Mouse (Mus musculus) urinary bladder, adult 2 months (tissue): ENCODE data around the gene Nudt1. TPM values are rescaled to one million over a fixed set of nuclear protein-coding genes. Genes with fewer than 3 reads are reported as not detected.

Experiments
- DNase-seq: peaks from one replicate; pipeline ENCODE4 v3.0.0; 2022; ENCODE audit warnings: low spot score
- polyA plus RNA-seq: library from polyadenylated mRNA; depleted of rRNA; stranded (reverse); fragments of >200 nt; gene quantifications from 2 replicates; pipeline ENCODE4 v1.2.3, GENCODE M21; 2012; rRNA removed

The Nudt1 gene
- polyA plus RNA-seq, 1 experiment: 21.6 TPM

DNA sequence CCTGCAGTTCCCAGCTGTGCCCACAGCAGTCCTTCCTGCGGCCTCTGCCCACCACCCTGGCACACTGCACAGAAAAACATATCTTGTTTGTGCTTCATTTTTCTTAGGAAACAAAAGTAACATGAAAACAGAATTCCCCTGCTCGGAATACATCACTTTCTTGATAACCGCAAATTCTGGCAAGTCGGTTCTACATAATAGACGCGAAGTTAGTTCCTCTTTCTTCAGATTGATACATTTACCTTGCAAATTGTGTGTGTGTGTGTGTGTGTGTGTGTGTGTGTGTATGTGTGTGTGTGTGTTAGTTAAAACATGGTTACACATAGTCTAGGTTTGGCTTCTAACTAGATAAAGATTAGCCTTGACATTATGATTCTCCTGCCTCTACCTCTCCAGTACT is 61.2 kb downstream of the Nudt1 start:
- DNase-seq: no peak

DNA sequence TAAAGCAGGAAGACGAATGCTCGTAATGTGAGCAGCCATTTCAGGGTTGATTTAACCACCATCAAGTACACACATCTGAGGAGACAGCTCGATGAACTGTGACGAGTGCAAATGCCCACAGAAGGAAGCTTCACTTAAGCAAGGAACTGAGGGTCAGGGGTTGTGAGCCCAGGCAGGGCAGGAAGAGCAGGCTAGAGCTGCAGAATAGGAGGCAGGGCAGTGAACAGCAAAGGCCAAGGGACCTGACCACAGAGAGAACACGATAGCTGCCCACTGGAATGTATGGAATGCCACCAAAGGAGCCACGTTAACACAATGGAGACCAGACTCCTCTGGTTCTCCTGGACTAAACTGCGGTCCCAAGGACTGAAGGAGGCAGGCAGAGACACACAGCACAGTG is 62.1 kb downstream of the Nudt1 start:
- no peak for DNase-seq

DNA sequence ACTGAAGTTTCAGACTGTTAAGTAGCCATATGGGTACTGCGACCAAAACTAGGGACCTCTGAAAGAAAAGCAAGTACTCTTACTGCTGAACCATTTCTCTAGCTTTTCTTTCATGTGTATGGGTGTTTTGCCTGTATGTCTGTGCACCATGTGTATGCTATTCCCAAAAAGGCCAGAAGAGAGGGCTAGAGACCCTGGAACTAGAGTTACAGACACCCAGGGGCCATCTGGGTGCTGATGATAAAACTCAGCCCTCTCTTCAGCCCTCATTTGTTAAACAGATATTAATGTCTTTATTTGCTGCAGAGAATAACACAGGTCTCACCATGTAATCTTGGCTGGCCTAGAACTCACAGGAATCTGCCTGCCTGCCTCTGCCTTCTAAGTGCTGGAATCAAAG is 63.0 kb downstream of the Nudt1 start:
- no peak for DNase-seq

DNA sequence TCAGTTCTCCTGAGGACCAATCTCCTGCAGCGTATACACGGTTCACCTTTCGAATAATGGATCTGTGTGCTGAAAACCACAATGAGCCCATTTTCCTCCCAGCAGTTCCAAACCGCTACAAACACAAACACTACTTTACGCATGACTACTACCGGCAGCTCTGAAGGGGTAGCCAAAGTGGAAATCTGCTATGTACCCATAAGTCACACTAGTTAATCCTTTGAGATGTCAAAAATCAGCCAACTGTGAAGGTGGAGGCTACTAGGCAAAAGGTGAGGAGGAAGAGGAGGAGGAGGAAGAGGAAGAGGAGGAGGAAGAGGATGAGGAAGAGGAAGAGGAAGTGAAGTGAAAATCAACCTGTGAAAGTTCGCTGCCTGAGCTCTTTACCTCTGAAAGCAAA is 65.8 kb downstream of the Nudt1 start:
- DNase-seq: no peak

Other genes starting within 250 kb of the Nudt1 start
- 13.2 and 13.8 TPM in 2 replicates for gene Mad1l1, start 104 bp upstream of the Nudt1 start, polyA plus RNA-seq
- gene Mrm2, start 10.2 kb downstream of the Nudt1 start, polyA plus RNA-seq: 11.8 and 12.0 TPM in 2 replicates
- 18.6 and 19.4 TPM in 2 replicates for gene Snx8, start 67.6 kb downstream of the Nudt1 start, polyA plus RNA-seq
- gene Eif3b, start 97.7 kb downstream of the Nudt1 start, polyA plus RNA-seq: 98.8 and 135 TPM in 2 replicates
- gene Gm4869, start 124.0 kb downstream of the Nudt1 start, polyA plus RNA-seq: 0.96 and 1.0 TPM in 2 replicates
- gene Chst12, start 183.9 kb downstream of the Nudt1 start, polyA plus RNA-seq: 54.6 and 76.8 TPM in 2 replicates
- not detected in 2 replicates for gene Grifin, start 243.4 kb downstream of the Nudt1 start, polyA plus RNA-seq